Mouse (Mus musculus) hindbrain, embryonic 14.5 days (tissue): Measurements from ENCODE around the gene Gm10647. TPM values are rescaled to one million over a fixed set of nuclear protein-coding genes. Genes with fewer than 3 reads are reported as not detected.

Experiments used
- ATAC-seq: fragments of 200-750 bp; cut with Nextera tagmentation; 2 replicates; pipeline ENCODE4 v1.8.0; 2017; ENCODE audit warnings: moderate number of reproducible peaks, mild to moderate bottlenecking, moderate TSS enrichment, moderate library complexity; ENCODE audit not compliant: low FRiP score
- DNase-seq: peaks from one replicate; pipeline ENCODE4 v3.0.0-alpha.2; 2015; ENCODE audit warnings: low spot score
- H3K27ac ChIP-seq: fragments of 300-500 bp; sonication (generic); 2 replicates; pipeline ENCODE4 v1.5.1; 2014; ENCODE audit warnings: mild to moderate bottlenecking, moderate library complexity
- H3K27me3 ChIP-seq: fragments of 300-500 bp; sonication (generic); 2 replicates; pipeline ENCODE4 v1.6.1; 2014; ENCODE audit warnings: mild to moderate bottlenecking, low read length, mixed read lengths; ENCODE audit not compliant: control insufficient read depth, insufficient read depth
- H3K36me3 ChIP-seq: fragments of 300-500 bp; sonication (generic); replicated peaks from 2 replicates; pipeline ENCODE4 v1.6.1; 2014; ENCODE audit not compliant: control insufficient read depth, insufficient read depth
- H3K4me1 ChIP-seq: fragments of 300-500 bp; sonication (generic); replicated peaks from 2 replicates; pipeline ENCODE4 v1.6.1; 2014; ENCODE audit warnings: antibody characterized with exemption, low read length, mixed read lengths; ENCODE audit not compliant: control insufficient read depth, insufficient read depth
- H3K4me2 ChIP-seq: fragments of 300-500 bp; sonication (generic); replicated peaks from 2 replicates; pipeline ENCODE4 v1.6.1; 2014; ENCODE audit warnings: mild to moderate bottlenecking, moderate library complexity
- H3K4me3 ChIP-seq: fragments of 300-500 bp; sonication (generic); replicated peaks from 2 replicates; pipeline ENCODE4 v1.5.1; 2014; ENCODE audit warnings: mild to moderate bottlenecking, low read length
- H3K9ac ChIP-seq: fragments of 300-500 bp; sonication (generic); 2 replicates; pipeline ENCODE4 v1.6.1; 2014
- H3K9me3 ChIP-seq: fragments of 300-500 bp; sonication (generic); 2 replicates; pipeline ENCODE4 v1.6.1; 2016; ENCODE audit warnings: low read length; ENCODE audit not compliant: control insufficient read depth
- WGBS: fragments of 180-500 bp; shearing (Covaris S2); extraction: QIAGEN DNeasy Blood & Tissue Kit; methylation state at CpG from one replicate; pipeline ENCODE4 v1.1.7; 2014; 5-methylcytosine and 5-hydroxymethylcytosine counted together
- polyA plus RNA-seq: library from polyadenylated mRNA; unstranded; fragments of >200 nt; fragmentation: Nextera tagmentation; extraction: Ambion mirVana; gene quantifications from 2 replicates; pipeline ENCODE4 v1.2.1, GENCODE M21; 2014

Gene Gm10647
- polyA plus RNA-seq, 1 experiment from 2014 or later = 0.46 TPM

- WGBS = 21% methylated on average over 7 of the region's 7 CpGs
- no peaks in the 10 kb centered on the region for H3K36me3 ChIP-seq
- H3K4me2 ChIP-seq = peak overlapping the region; percentile 92
- H3K27ac ChIP-seq = no peak overlapping the region
- DNase-seq (no peak), ATAC-seq (no peak)
- H3K4me3 ChIP-seq = peak overlapping the region; percentile 46
- H3K9ac ChIP-seq = peak overlapping the region; percentile 51
- H3K27me3 ChIP-seq = 0 out of 2 replicates have a peak, but pooled peaks cover 5% of the 10 kb centered on the region
- peaks cover 17% of the 10 kb centered on the region for H3K4me1 ChIP-seq
- H3K9me3 ChIP-seq = no peaks in the 10 kb centered on the region
These were observed 37.0 kb downstream of the Gm10647 start for GRCm38 (mm10) chr9:66833851-66834250.

GRCm38 (mm10) chr9:66834318-66835096 lies 37.7 kb downstream of the Gm10647 start, which contains the start of gene Aph1c:
Gene Aph1c (minus strand): TSS chr9:66834726.
- H3K4me2 ChIP-seq = peak within 1 kb of the TSS; percentile 92

GRCm38 (mm10) chr9:66835097-66835480 lies 38.2 kb downstream of the Gm10647 start:
- WGBS = 0% methylated on average over 24 of the region's 24 CpGs
- DNase-seq = no peak

More at GRCm38 (mm10) chr9:66834318-66835096, 37.7 kb downstream of the Gm10647 start, which contains the start of gene Aph1c:
- Histone ChIP-seq H3K9me3 (no peaks in the 10 kb centered on the region), H3K4me3 (peak within 1 kb of the TSS; percentile 46), H3K27ac (no peak within 1 kb of the TSS; the same call in 1 of the 2 replicates), H3K9ac (peak within 1 kb of the TSS; percentile 54), H3K4me1 (peaks cover 17% of the 10 kb centered on the region), H3K36me3 (no peaks in the 10 kb centered on the region; the same call in 1 of the 2 replicates), H3K27me3 (0 out of 2 replicates have a peak, but pooled peaks cover 5% of the 10 kb centered on the region)
- WGBS = under 1% methylated on average over 58 of the region's 58 CpGs
- DNase-seq (peak; percentile 98), ATAC-seq (peak; percentile 99)

DNA sequence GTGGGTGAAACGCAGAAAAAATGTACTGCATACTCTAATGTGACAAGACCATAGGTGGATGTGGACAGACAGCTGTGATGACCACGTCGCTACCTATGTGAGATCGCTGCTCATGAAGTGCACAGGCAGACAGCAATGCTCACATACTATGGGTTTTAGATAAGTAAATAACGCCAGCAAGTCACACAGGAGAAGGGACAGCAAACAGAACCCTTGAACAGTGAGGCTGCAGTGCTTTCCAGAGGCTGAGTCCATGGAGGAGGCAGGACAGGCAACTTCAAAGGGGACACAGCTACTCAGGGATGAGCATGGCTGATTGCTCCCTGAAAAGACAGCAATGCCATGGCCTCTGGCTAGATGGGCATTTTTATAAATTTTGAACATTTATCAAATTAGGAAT lies 50.0 kb downstream of the Gm10647 start:
- Histone ChIP-seq H3K27me3 (no peaks in the 10 kb centered on the region), H3K36me3 (peaks cover 34% of the 10 kb centered on the region), H3K27ac (no peak overlapping the region), H3K4me3 (no peak overlapping the region), H3K4me2 (no peak overlapping the region), H3K4me1 (no peaks in the 10 kb centered on the region), H3K9ac (no peak overlapping the region), H3K9me3 (no peaks in the 10 kb centered on the region)
- ATAC-seq = no peak
- 97% methylated on average over 5 of the region's 5 CpGs for WGBS
- DNase-seq = no peak

More at GRCm38 (mm10) chr9:66835097-66835480, 38.2 kb downstream of the Gm10647 start:
- Histone ChIP-seq H3K4me1 (peaks cover 17% of the 10 kb centered on the region), H3K4me2 (peak overlapping the region; percentile 92), H3K27me3 (0 out of 2 replicates have a peak, but pooled peaks cover 5% of the 10 kb centered on the region), H3K9me3 (no peaks in the 10 kb centered on the region), H3K4me3 (peak overlapping the region; percentile 46), H3K36me3 (no peaks in the 10 kb centered on the region; the same call in 1 of the 2 replicates), H3K9ac (peak overlapping the region; percentile 54), H3K27ac (no peak overlapping the region; the same call in 1 of the 2 replicates)
- peak; percentile 81; the same call in 1 of the 2 replicates for ATAC-seq

Other genes with a start within 250 kb of the Gm10647 start
- 64.8 and 72.7 TPM in 2 replicates for gene Usp3, start 203.9 kb upstream of the Gm10647 start, polyA plus RNA-seq
- 4.6 and 6.5 TPM in 2 replicates for gene Car12, start 83.4 kb upstream of the Gm10647 start, polyA plus RNA-seq
- 27.6 and 28.5 TPM in 2 replicates for gene Aph1b, start 1.5 kb upstream of the Gm10647 start, polyA plus RNA-seq
- gene Aph1c, start 37.7 kb downstream of the Gm10647 start, polyA plus RNA-seq = 4.5 and 6.4 TPM in 2 replicates
- gene Rab8b, start 122.6 kb downstream of the Gm10647 start, polyA plus RNA-seq = 33.8 and 38.2 TPM in 2 replicates
- 215 and 261 TPM in 2 replicates for gene Rps27l, start 149.0 kb downstream of the Gm10647 start, polyA plus RNA-seq
- gene Lactb, start 178.4 kb downstream of the Gm10647 start, polyA plus RNA-seq = 15.4 and 17.8 TPM in 2 replicates